Mouse (Mus musculus) MEL (cell line): ENCODE results near the gene Capn9. TPM values are rescaled to one million over a fixed set of nuclear protein-coding genes. Genes with fewer than 3 reads are reported as not detected.

Experiments used
- DNase-seq: peaks from one replicate; pipeline ENCODE4 v3.0.0; 2011; ENCODE audit warnings: low read depth, low spot score
- H3K27ac ChIP-seq: 2 replicates; pipeline ENCODE4 v1.5.1; 2012; ENCODE audit warnings: low read depth, mild to moderate bottlenecking, control low read depth, low read length, moderate library complexity; ENCODE audit not compliant: control insufficient read depth
- H3K27me3 ChIP-seq, 2 experiments: fragments of 150-350 bp in 1 of 2; sonication (generic) in 1 of 2; 2 replicates each; pipeline ENCODE4 v1.6.1; 2012; ENCODE audit warnings: low read length in 2 of 2, mild to moderate bottlenecking in 2 of 2, improper control_type of control experiment in 1 of 2, moderate library complexity in 1 of 2; ENCODE audit not compliant: insufficient read depth in 2 of 2, control insufficient read depth in 1 of 2
- H3K36me3 ChIP-seq, 2 experiments: 2 replicates each; pipeline ENCODE4 v1.6.1; 2012 to 2014; ENCODE audit warnings: low read length in 2 of 2, improper control_type of control experiment in 1 of 2, inconsistent platforms in 1 of 2, mild to moderate bottlenecking in 1 of 2; ENCODE audit not compliant: insufficient read depth in 2 of 2, control insufficient read depth in 1 of 2
- H3K4me1 ChIP-seq, 2 experiments: fragments of 150-350 bp in 1 of 2; sonication (generic) in 1 of 2; 2 replicates each; pipeline ENCODE4 v1.6.1; 2012; ENCODE audit warnings: low read length in 2 of 2, improper control_type of control experiment in 1 of 2, mild to moderate bottlenecking in 1 of 2; ENCODE audit not compliant: insufficient read depth in 2 of 2, control insufficient read depth in 1 of 2
- H3K4me3 ChIP-seq, 2 experiments: fragments of 150-350 bp in 1 of 2; sonication (generic) in 1 of 2; 2 replicates each; pipeline ENCODE4 v1.5.1; 2012; ENCODE audit warnings: low read depth in 2 of 2, low read length in 2 of 2, mild to moderate bottlenecking in 2 of 2, moderate library complexity in 2 of 2, control low read depth in 1 of 2, improper control_type of control experiment in 1 of 2; ENCODE audit not compliant: control insufficient read depth in 1 of 2, insufficient read depth in 1 of 2
- H3K79me2 ChIP-seq: 2 replicates; pipeline ENCODE4 v1.6.1; 2012; ENCODE audit warnings: mild to moderate bottlenecking, low read length, moderate library complexity; ENCODE audit not compliant: control insufficient read depth, poor library complexity, insufficient read depth
- H3K9ac ChIP-seq: 2 replicates; pipeline ENCODE4 v1.6.1; 2012; ENCODE audit warnings: low read depth, mild to moderate bottlenecking, control low read depth, low read length, moderate library complexity; ENCODE audit not compliant: control insufficient read depth, poor library complexity, severe bottlenecking
- H3K9me3 ChIP-seq: fragments of 150-350 bp; sonication (generic); replicated peaks from 2 replicates; pipeline ENCODE4 v1.6.1; 2012; ENCODE audit warnings: mild to moderate bottlenecking, low read length, improper control_type of control experiment, moderate library complexity; ENCODE audit not compliant: insufficient read depth
- ELF1 ChIP-seq: IDR thresholded peaks from 2 replicates; pipeline ENCODE4 v1.6.1; 2014; ENCODE audit warnings: low read depth, mild to moderate bottlenecking, inconsistent platforms, low read length, improper control_type of control experiment, moderate library complexity
- EP300 ChIP-seq, 2 experiments: IDR thresholded peaks; 2 replicates each; pipeline ENCODE4 v1.6.1; 2011; ENCODE audit warnings: improper control_type of control experiment in 2 of 2, low read length in 2 of 2, low read depth in 1 of 2, mild to moderate bottlenecking in 1 of 2
- ETS1 ChIP-seq: IDR thresholded peaks from 2 replicates; pipeline ENCODE4 v1.6.1; 2012; ENCODE audit warnings: low read depth, mild to moderate bottlenecking, inconsistent platforms, low read length, improper control_type of control experiment, moderate library complexity
- HCFC1 ChIP-seq: IDR thresholded peaks from 2 replicates; pipeline ENCODE4 v1.6.1; 2012; ENCODE audit warnings: low read depth, mild to moderate bottlenecking, inconsistent platforms, low read length, improper control_type of control experiment, moderate library complexity
- KAT2A ChIP-seq: conservative IDR thresholded peaks from 2 replicates; pipeline ENCODE4 v1.6.1; 2012; ENCODE audit warnings: low read depth, low read length, improper control_type of control experiment, inconsistent platforms
- MAX ChIP-seq: IDR thresholded peaks from 2 replicates; pipeline ENCODE4 v1.6.1; 2011; ENCODE audit warnings: low read length, improper control_type of control experiment
- MAZ ChIP-seq: IDR thresholded peaks from 2 replicates; pipeline ENCODE4 v1.6.1; 2012; ENCODE audit warnings: low read depth, mild to moderate bottlenecking, inconsistent platforms, low read length, improper control_type of control experiment
- MEF2A ChIP-seq: IDR thresholded peaks from 2 replicates; pipeline ENCODE4 v1.6.1; 2014; ENCODE audit warnings: low read depth, mild to moderate bottlenecking, inconsistent platforms, low read length, improper control_type of control experiment; ENCODE audit not compliant: poor library complexity, insufficient replicate concordance, severe bottlenecking; ENCODE audit errors: extremely low read depth
- NRF1 ChIP-seq: IDR thresholded peaks from 2 replicates; pipeline ENCODE4 v1.6.1; 2014; ENCODE audit warnings: low read depth, mild to moderate bottlenecking, inconsistent platforms, low read length, improper control_type of control experiment, moderate library complexity; ENCODE audit not compliant: poor library complexity, insufficient read depth, severe bottlenecking
- POLR2A ChIP-seq, 2 experiments: IDR thresholded peaks; 2 replicates each; pipeline ENCODE4 v1.6.1; 2011 to 2012; ENCODE audit warnings: low read length in 2 of 2, mild to moderate bottlenecking in 2 of 2, control low read depth in 1 of 2, improper control_type of control experiment in 1 of 2, low read depth in 1 of 2, moderate library complexity in 1 of 2; ENCODE audit not compliant: control insufficient read depth in 1 of 2, insufficient read depth in 1 of 2, poor library complexity in 1 of 2
- POLR2AphosphoS2 ChIP-seq: IDR thresholded peaks from 2 replicates; pipeline ENCODE4 v1.6.1; 2011; ENCODE audit warnings: low read length, improper control_type of control experiment
- POLR2AphosphoS5 ChIP-seq: IDR thresholded peaks from 2 replicates; pipeline ENCODE4 v1.6.1; 2012; ENCODE audit warnings: low read depth, borderline replicate concordance, mild to moderate bottlenecking, inconsistent platforms, low read length, moderate library complexity, mixed read lengths
- RAD21 ChIP-seq: IDR thresholded peaks from 2 replicates; pipeline ENCODE4 v1.6.1; 2011; ENCODE audit warnings: mild to moderate bottlenecking, low read depth, low read length, improper control_type of control experiment
- RCOR1 ChIP-seq: IDR thresholded peaks from 2 replicates; pipeline ENCODE4 v1.6.1; 2012; ENCODE audit warnings: low read depth, mild to moderate bottlenecking, inconsistent platforms, low read length, improper control_type of control experiment
- SMC3 ChIP-seq: IDR thresholded peaks from 2 replicates; pipeline ENCODE4 v1.6.1; 2011; ENCODE audit warnings: low read depth, low read length, improper control_type of control experiment
- TAL1 ChIP-seq: IDR thresholded peaks from 2 replicates; pipeline ENCODE4 v1.6.1; 2012; ENCODE audit warnings: mild to moderate bottlenecking, inconsistent platforms, low read length, moderate library complexity, mixed read lengths
- polyA plus RNA-seq, 2 experiments: library from polyadenylated mRNA; stranded (reverse) in 1 of 2; unstranded in 1 of 2; fragments of >175 nt in 1 of 2; fragments of >200 nt in 1 of 2; gene quantifications; 2 replicates each; pipeline versions ENCODE4 v1.2.1 to v1.2.4; 2012; ENCODE audit warnings: low replicate concordance in 2 of 2, low read depth in 1 of 2; ENCODE audit not compliant: insufficient read length in 2 of 2, insufficient read depth in 1 of 2, missing spikeins in 1 of 2
- total RNA-seq: library from RNA; depleted of rRNA; stranded (reverse); fragments of 300-350 nt; gene quantifications from 2 replicates; pipeline ENCODE4 v1.2.3, GENCODE M21; 2012

The Capn9 gene
- total and polyA plus RNA-seq, 3 experiments = not detected

GRCm38 (mm10) chr8:124630891-124631290 lies 55.0 kb downstream of the Capn9 start:
- no peaks in the 10 kb centered on the region for H3K4me1 ChIP-seq
- no peak for TF ChIP-seq RCOR1
- no peak for TF ChIP-seq TAL1
- no peak for TF ChIP-seq ELF1
- TF ChIP-seq NRF1 = no peak
- TF ChIP-seq EP300 (IDR thresholded peaks at IDR 0.05; ENCODE audit: low read depth in 1 of 2, low read length in 2 of 2) = no peak
- TF ChIP-seq HCFC1 = no peak
- TF ChIP-seq POLR2AphosphoS2 = no peak
- TF ChIP-seq POLR2AphosphoS5 = no peak
- no peak for TF ChIP-seq MAX
- TF ChIP-seq MAZ = no peak
- TF ChIP-seq MEF2A = no peak

GRCm38 (mm10) chr8:124631966-124632365 lies 56.1 kb downstream of the Capn9 start:
- TF ChIP-seq SMC3 (no peak), RAD21 (no peak), POLR2A (IDR thresholded peaks at IDR 0.05; ENCODE audit: control insufficient read depth in 1 of 2, insufficient read depth in 1 of 2, low read depth in 1 of 2, low read length in 2 of 2, poor library complexity in 1 of 2) (no peak), ETS1 (no peak), KAT2A (no peak)
- TF ChIP-seq, all 39 proteins: peak for 0
- no peaks in the 10 kb centered on the region for H3K4me1 ChIP-seq
- H3K9me3 ChIP-seq = no peaks in the 10 kb centered on the region
- DNase-seq = no peak
- no peaks in the 10 kb centered on the region for H3K36me3 ChIP-seq
- no peaks in the 10 kb centered on the region for H3K27me3 ChIP-seq
- H3K27ac ChIP-seq = no peak overlapping the region
- H3K4me3 ChIP-seq = no peak overlapping the region
- H3K9ac ChIP-seq = no peak overlapping the region
- no peaks in the 10 kb centered on the region for H3K79me2 ChIP-seq

More at GRCm38 (mm10) chr8:124630891-124631290, 55.0 kb downstream of the Capn9 start:
- H3K36me3 ChIP-seq = no peaks in the 10 kb centered on the region
- DNase-seq = no peak
- no peaks in the 10 kb centered on the region for H3K27me3 ChIP-seq
- no peaks in the 10 kb centered on the region for H3K79me2 ChIP-seq
- no peak overlapping the region for H3K4me3 ChIP-seq
- H3K9me3 ChIP-seq = no peaks in the 10 kb centered on the region
- H3K27ac ChIP-seq = no peak overlapping the region
- no peak overlapping the region for H3K9ac ChIP-seq
